Mouse (Mus musculus) induced T-regulatory cell, adult 2 months (primary cell): ENCODE measurements around the gene Cramp1l.
"Not testable (repeated sequence)": the region's sequence is repeated elsewhere in the genome, so short reads cannot be mapped to it uniquely, and the experiment has no call there.

Experiments used
- DNase-seq: peaks from one replicate; pipeline ENCODE4 v3.0.0-alpha.2; 2012; ENCODE audit warnings: low read depth

The Cramp1l gene

DNA sequence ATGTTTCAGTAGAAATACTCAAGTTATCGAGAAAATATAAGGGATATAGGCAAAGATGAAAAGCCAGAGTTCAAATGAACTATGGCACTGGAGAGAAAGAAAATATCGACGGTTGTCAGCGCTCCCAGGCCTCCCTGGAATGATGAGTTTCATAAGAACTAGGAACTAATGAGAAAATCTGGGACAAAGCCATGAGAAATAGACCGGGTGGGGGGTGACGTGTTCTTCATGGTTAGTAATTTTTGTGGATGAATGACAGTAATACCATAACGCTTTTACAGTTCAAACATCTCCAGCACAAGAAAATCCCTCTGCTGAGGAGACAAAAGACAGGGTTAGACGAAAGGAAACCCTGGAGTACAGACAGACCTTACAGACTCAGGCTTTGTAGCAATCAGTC lies 56.2 kb downstream of the Cramp1l start:
- no peak for DNase-seq

DNA sequence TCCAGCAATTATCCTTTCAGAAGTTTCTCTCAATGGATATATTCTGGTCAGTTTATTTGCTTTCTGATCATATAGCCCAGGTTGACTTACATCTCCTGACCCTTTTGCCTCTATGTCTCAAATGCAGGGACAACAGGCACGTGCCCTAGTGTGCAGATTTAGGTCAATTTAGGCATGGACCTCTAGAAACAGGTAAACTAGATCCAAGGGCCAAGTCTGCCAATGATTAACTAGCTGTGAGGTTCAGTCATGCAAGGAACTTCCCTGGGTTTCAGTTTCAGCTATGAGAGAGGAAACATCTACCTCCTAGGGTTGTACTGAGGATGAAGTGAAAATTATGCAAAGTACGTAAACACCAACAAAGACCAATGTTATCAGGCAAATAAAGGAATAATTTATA lies 62.3 kb downstream of the Cramp1l start:
- DNase-seq: no peak

DNA sequence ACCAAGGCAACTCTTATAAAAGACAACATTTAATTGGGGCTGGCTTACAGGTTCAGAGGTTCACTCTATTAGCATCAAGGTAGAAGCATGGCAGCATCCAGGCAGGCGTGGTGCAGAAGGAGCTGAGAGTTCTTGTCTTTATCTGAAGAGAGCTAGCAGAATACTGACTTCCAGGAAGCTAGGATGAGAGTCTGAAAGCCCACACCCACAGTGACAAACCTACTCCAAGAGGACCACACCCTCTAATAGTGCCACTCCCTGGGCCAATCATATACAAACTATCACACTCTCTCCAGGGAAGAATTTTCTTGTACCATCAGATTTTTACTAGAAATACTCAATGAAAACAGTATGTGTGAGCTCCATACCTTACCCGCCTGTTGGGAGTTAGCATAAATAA lies 64.9 kb downstream of the Cramp1l start:
- no peak for DNase-seq

DNA sequence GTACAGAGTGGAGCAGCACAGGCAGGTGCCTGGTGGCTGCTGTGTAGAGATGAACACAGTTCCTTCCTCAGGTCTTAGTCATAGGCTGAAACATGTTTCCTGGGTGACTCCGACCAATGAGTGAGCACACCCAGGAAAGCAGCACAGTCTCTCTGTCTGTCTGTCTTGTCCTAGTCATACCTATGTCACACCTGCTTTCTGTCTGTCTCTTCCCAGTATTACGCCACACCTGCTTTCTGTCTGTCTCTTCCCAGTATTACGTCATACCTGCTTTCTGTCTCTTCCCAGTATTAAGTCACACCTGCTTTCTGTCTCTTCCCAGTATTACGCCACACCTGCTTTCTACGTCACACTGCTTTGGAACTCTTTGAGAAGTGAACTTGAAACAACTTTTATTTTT lies 67.4 kb downstream of the Cramp1l start:
- DNase-seq: no peak

DNA sequence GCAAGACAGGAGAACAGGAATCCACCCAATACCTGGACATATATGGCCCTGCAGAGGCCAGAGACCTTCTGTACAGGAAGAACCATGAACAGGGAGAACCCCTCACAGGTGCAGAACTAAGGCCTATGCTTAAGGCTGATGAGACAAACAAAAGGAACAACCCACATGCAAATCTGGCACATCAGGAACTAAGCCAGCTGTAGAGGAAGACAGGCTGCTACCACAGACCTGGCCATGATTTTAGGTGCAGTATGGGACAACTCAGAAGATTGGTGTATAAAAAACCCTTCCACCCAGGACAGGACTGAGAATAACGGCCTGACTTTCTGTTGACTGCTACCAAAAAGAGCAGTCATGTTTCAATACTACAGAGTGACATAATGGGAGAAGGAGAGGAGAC lies 72.0 kb downstream of the Cramp1l start:
- DNase-seq: not testable (repeated sequence)

DNA sequence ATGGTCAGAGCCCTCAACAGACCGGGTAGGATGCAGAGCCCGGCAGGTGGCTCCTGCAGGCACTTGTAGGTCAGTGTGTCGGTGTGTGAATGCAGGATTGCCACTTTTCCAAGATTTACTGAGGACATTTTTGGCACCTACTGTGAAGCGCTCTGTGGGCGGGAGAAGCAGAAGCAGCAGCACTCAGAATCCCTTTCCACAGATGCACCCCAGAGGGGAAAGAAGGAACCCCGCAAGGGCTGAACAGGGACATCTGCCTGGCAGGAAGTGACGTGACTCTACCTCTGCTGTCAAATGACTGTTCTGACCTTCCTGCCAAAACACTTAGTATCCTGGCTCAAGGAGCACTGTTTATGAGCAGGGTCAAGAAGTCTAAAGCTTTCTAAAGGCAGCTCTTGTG lies 72.6 kb downstream of the Cramp1l start:
- no peak for DNase-seq

DNA sequence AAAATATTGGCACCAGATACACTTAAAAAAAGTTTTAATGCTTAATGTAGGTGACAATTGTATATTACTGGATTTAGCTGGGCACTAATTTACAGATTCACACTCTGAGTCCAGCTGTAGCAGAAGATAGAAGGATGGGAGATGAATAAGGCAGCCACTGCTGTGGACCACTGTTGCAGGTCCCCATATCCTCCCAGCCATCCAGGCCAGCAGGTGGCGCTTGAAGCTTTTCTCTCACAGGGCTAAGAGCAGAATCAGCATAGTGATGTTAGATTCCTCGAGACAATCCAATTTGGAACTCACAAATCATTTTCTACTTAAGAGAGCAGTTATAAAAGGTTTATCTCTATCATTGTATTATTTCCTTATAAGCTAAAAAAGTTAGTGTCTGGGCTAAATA lies 73.1 kb downstream of the Cramp1l start:
- DNase-seq: peak; percentile 47

DNA sequence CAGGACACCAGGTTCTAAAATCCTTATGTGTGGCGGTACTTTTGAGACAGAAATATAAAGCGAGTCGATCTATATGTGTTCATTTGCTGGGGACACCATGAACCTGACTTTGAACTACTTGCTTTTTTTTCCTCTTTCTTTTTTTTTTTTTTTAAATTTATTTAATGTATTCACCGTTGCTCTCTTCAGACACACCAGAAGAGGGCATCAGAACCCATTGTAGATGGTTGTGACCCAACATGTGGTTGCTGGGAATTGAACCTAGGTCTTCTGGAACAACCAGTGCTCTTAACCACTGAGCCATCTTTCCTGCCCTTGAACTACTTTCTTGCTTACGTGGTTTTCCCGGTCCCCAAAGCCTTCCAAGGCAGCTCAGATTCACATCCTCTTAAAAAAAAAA lies 78.3 kb downstream of the Cramp1l start:
- DNase-seq: no peak

DNA sequence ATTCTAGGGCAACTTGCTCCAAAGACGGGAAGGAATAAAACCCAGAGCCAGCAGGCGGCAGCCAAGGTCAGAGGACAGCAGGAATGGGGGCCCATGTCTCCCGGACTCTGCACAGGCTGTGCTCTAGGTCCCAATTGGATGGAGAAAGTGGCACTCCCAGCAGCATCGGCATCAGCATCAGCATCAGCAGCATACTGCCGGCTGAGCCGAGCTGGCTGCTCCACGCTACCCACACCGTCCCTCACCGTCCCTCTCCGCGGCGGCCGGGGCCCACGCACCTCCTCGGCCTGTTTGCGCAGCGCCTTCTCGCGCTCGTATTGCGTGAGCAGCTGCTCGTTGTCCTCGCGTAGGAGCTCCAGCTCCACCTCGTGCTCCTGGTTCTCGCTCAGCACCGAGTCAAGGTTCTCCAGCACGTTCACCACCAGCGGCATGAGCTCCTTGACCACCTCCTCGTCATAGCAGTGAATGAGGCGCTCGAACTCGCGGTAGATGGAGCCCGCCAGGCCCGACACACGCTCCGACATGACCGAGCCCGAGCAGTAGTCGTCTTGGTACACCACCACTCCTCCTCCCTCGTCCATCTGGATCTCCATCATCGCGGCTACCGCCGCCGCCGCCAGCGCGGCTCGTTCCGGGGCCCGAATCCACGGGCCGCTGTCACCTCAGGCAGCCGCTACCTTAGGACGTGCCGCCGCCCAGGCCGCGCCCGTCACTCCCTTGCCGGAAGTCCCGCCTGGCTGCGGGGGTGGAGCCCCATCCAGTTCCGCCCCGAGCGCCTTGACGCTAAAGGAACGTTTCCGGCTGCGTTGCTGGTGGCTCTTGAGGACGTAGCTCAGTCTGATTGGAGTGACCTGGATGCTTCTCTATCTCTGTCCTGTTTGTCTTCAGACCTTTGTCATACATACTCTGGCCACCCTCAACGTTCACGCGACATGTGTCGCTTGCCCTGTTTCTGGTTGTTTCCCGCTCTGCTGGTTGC lies 79.0 kb downstream of the Cramp1l start, which contains the start of gene Mapk8ip3:
Gene Mapk8ip3, minus strand, starts transcription at position 719 of the 979 bp plus-strand sequence.
- peak; percentile 97 for DNase-seq

DNA sequence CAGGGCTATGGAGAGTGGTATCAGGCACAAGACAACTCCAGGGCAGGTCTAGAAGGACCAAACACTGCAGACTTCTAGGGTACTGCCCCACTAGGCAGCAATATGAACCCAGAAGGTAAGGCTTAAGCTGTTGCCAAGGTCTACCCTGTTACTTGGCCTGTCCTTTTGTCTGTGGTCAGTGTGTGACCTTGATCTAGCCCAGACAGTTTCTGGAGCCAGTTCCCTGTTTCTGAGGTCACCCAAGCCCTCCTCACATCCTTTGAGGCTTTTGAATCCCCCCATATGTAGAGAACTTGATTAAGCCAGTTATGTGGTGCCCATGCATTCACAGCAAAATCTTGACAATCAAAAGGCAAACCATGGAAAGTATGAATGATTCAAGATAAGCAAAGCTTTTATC lies 79.9 kb downstream of the Cramp1l start:
- DNase-seq: peak; percentile 21

DNA sequence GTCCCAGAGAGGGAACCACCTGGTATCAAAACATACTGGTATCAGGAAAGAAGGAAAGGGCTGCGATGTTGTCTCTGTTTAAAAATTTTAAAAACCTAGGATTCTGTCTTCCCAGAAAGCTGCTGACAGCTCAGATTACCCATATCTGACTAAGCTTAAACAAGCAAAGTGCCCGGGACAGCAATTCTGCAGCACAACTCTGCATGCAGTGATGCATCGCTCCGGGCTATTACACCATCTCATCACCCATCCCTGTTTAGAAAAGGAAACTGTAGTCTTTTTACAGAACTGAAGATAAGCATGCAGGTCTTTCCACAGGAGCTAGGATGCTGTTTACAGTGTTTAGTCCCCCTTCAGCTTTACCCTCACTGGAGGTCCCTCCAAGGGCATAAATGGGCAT lies 80.7 kb downstream of the Cramp1l start:
- no peak for DNase-seq

DNA sequence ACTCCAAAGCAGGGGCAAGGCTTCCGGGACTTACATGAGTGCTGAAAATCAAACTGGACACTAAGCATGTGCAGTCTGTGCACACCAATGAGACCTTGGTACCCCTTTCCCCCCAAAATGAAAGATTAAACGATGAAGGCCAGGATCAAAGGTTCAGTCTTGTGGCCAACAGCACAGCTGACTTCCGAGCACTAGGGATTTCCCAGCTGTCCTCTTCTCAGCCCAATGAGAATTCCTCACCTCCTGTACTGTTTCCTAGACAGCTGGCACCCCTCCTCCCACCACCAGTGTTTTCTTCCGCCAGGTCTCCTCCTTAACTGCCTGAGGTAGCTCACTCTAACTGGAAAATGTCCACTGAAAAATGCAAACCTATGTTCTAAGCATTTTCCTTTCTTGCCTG lies 82.4 kb downstream of the Cramp1l start:
- no peak for DNase-seq

DNA sequence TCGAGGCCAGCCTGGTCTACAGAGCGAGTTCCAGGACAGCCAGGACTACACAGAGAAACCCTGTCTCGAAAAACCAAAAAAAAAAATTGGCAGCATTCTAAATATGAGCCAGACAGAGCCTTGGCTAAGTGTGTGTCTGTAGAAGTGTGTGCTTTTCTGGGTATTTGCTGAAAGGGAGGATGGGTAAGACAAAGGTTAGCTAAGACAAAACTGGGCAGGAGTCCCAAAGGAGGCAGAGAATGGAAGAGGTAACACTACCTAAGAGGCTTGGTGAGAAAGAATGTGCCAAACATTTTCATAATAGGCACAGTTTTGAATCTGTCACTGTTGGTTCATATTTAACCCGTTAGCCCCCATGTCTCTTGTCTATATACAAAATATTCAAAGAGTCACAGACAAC lies 83.2 kb downstream of the Cramp1l start:
- DNase-seq: no peak

DNA sequence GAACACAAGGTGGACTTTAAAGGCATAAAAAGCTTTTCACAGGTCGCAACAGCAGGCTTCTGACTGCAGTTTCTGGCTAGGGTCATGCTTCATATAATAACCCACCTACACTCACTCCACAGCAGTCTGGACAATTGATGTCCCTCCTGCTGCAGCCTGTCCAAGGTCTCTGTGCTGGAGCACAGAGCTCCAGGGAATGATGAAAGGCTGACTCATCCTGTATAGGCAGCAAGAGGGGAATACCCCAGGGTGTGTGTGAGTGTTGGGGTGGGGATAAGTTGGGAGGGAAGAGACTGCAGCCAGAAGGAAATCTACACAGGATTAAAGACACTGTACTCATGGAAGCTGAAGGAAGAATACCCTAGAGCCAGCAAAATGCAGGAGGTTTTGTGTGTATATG lies 86.1 kb downstream of the Cramp1l start:
- DNase-seq: no peak

DNA sequence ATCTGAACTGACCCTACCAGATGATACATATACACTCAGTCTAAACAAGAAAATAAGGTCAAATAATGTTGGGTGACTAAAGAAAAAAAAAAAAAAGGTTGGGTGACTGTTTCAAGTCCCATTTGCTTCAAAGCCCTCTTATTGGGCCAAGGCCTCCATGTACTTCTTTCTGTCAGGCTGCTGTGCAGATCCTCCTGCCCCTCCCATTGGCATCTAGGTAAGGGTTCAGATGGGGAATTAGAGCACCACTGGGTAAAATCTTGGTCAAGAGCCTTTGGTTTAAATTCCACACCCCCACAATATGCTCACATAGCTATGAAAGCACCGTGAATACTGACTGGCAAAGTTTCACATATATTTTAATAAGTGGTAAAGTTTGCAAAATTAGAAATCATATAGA lies 92.3 kb downstream of the Cramp1l start:
- DNase-seq: no peak

DNA sequence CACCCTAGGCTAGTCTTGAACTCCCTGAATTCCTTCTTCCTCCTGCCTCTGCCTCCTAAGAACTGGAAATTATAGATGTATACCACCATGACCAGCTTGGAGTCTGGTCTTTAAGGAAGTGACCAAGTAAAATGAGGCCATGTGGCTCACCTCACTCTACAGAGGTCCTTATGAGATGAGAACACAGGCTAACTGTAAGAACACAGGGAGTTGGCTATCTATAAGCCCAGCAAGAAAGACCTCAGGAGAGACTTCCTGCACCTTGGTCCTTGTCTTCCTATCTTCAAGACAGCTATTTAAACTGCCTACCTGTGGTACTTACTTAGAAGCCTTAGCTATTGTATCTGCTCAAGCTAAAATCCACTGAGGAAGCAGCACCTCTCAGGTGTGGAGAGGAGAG lies 101.6 kb downstream of the Cramp1l start:
- DNase-seq: no peak
